Mouse (Mus musculus): ENCODE data around the gene Dip2c. TPM values are rescaled to one million over a fixed set of nuclear protein-coding genes. Genes with fewer than 3 reads are reported as not detected.

Gene Dip2c
- total RNA-seq, 2 experiments from 2014 or later: 10.8 to 11.4 TPM

DNA sequence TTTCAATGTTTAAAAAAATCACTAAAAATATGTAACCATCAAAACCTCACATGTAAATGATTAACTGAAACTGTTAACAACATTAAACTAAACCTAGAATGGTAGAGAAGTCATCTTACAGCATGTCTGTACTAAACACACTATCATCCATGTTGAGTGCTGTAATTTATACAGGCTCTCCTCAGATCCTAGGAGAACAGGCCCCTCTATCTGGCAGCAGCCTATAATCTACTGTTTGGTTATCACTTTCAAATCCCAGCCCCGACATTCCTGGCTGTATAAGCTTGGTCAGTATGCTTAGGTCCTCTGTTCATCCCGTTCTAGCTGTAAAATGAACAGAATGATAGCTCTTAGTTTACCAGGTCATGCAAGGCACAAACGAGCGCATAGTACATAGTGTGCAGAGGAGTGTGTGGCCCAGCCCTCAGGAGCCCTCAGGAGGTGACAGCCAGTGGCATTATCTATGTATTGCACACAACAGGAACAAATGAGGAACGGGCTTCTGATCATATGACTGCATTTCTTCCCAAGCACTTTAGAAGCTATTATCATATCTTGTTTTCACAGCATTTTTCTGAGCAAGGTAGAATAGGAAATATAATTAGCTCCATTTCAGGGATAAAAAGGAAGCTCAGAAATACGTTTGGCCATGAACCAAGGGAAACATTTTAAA lies 437.3 kb downstream of the Dip2c start:
- no peak for DNase-seq (ENCODE audit: low spot score)

DNA sequence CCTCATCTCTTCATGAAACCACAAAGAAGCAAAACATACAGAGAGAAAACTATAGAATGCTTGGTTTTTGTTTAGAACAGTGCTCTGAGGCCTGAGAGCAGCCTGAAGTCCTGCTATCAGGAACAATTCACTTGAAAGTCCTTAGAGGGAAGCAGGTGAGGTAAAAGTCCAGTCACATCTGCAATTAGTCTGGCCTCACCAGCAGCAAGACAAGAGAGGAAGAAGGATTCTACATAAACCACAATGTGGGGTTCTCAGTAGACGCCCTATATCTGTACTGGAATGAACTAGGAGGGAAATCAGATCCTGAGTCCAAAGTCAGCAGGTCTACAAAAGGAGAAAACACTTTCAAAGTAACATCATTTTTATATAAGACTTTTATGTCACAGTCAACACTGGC lies 438.9 kb downstream of the Dip2c start:
- DNase-seq (ENCODE audit: low spot score): no peak

Other genes with a start within 250 kb of the Dip2c start
- 10 to 100 TPM; 59.5 to 64.6 TPM for gene Larp4b, start 182.6 kb upstream of the Dip2c start, total RNA-seq (2021)

Measured in gastrocnemius, adult 18-20 months (tissue).